Mouse (Mus musculus): Measurements from ENCODE around the gene Klk8.

Gene Klk8

DNA sequence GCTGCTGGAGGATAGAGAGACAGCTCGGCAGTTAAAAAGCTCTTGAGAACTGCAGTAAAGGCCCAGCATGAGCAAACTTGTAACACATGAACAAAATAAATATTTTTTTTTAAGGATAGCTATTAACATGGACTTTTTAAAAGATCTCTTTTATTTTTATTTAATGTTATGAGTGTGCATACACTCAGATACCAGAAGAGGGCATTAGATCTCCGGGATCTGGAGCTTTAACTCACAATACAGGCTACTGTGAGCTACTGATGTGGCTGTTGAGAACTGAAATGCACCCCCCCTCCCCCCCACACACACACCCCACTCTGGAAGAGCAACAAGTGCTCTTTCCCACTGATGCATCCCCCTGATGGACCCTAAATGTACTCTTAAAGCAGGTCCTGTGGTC is 8.1 kb upstream of the Klk8 start:
- in situ Hi-C loops (cut with MboI, MseI), result no loop called here

DNA sequence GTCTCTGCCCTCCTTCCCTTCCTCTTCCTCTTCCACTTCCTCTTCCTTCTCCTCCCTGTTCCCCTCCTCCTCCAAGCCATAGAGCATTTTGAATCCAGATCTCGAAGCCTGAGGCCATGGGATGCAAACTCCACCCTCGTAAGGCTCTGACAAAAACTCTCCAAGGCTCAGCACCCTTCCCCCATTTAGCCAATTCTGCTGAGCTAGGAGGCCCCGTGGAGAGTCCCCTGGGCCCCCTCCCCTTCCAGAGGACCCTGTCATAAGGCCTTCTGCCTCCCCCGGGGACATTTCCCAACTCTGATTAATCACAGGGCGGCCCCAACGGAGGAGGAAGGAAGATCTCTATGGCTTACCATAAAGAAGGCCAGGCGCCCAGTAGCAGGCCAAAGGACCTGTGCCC is 5.8 kb upstream of the Klk8 start, which contains the start of gene Klk9:
Klk9 (plus strand) TSS at position 301 of the 400 bp plus-strand sequence.
- in situ Hi-C loops (cut with MboI, MseI), result no loop called here

DNA sequence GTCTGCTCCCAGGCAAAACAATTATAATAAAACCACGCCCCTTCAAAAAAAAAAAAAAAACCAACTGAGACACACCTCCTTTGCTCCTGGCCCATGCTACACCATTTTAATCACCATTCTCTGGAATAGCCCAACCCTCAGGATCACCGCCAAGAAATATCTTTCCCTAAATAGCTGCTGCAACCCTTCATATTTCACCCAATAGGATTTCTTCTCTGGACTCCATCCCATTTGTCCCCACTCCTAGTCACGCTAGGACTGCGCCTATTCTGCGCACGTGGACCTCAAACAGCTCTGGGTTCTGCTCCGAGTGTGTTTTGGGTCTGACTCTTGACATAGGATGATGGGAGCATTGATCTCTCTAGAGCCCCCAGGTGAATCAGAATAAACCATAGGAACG is 1.0 kb upstream of the Klk8 start:
- in situ Hi-C loops (cut with MboI, MseI), result no loop called here

DNA sequence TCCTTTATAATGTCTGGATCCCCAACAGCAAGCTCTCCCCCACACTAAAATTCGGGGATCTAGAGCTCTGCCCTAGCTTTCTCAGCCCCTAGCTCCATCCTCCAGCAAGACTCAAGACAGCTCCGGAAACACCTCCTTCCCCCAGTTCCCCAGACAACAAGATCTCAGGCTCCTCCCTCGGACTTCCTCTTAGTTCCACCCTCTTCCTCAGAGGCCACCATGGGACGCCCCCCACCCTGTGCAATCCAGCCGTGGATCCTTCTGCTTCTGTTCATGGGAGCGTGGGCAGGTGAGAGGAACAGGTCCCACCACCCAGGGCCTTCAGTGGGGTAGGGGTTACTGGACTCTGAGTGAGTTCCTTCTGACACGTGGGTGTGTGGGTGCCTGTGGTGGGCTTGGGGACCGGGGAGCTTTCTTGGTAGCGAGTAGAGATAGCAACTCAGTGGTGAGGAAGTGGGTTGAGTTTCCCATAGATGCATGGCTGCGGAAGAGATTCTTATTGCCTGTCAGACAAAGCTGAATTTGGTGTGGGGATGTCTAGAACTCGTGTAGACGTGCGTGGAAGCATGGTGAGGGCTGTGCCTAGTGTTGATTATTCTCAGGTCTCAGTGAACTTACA is 576 bp downstream of the Klk8 start:
- in situ Hi-C loops (cut with MboI, MseI), result no loop called here

DNA sequence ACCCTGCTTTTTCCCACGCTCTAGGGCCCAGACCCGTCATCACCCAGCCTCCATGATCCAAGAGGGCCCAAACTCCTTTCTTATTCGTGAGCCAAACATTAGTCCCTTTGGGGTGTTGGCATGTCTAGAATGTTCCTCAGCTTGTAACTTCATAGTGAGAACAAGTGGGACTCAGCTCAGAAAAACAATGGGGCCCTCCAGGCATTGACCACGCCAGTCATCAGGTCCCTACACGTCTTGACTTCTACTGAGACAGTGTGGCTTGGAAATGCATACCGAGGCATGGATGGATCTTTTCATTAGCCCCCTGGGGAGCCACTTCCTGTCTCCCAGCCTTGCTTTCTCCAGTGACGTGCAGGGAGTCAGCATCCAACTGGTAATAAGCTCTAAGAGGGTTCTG is 2.5 kb downstream of the Klk8 start:
- in situ Hi-C loops (cut with MboI, MseI), result no loop called here

DNA sequence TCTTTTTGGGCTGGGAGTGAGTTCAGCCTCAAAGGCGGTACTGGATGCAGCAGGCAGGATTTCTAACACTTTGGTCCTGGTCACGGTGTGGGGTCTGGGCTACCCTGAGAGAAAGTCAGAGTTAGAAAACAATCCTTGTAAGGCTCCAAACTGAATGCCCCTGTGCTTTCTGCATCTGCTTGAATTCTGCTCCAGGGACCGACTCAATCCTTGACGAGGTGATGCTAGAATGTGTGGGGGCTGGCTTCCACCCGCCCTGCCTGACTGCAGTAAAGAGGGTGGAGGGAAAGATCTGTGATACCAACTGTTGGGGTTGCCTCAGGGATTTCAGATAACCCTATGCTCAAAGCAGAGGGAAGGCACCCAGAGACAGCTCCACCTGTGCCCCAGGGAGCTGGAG is 13.6 kb downstream of the Klk8 start, which contains the start of gene Klk7:
Klk7 (plus strand) TSS at position 301 of the 400 bp plus-strand sequence.
- in situ Hi-C loops (cut with MboI, MseI), result no loop called here

DNA sequence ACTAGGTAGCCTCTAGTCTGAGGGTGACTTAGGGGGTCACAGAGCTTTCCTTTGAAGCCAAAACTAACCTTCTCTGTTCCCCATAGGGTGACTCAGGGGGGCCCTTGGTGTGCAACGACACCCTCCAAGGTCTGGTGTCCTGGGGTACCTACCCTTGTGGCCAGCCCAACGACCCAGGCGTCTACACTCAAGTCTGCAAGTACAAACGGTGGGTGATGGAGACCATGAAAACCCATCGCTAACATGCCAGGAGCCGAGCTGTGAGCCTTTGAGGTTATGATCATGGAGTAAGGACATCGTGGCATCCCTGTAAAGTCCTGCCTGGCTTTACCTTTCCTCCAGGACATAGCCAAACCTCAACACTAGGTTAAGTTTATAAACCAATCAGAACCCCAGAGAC is 17.8 kb downstream of the Klk8 start:
- in situ Hi-C loops (cut with MboI, MseI), result no loop called here

DNA sequence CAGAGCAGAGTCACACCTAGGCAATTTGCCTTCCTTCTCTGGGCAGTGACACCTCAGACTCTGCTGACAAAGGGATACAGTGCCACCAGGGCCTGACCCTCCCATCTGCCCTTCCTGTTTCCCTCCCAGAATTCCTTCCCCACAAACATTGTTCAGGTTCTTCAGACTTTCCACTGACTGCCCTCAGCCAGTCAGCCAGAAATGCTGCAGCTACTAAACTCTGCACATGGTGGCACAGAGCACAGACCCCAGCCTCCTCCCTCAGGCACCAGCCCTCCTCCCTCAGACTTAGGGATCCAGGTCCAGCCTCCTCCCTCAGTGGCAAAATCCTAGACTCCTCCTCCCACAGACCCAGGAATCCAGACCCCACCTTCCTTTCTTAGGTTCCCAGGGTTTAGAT is 19.4 kb downstream of the Klk8 start:
- in situ Hi-C loops (cut with MboI, MseI), result no loop called here

DNA sequence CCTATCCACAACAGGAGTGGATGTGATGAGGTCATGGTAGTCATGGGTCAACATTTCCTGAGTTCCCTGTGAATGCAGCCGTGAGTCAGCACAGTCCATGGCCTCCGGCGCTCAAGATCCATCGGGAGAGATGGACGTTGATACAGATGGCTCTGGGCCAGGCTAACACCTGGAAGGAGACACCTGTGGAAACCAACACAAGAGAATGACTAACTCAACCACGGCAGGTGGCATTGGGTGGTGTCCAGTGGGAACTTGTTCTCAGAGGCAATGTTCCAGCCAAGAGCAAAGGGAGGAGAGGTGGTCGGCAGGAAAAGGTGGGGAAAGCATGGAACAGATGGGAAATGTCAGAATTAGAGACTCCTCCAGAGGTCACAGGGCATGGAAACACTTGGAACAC is 24.2 kb downstream of the Klk8 start:
- in situ Hi-C loops (cut with MboI, MseI), result no loop called here

DNA sequence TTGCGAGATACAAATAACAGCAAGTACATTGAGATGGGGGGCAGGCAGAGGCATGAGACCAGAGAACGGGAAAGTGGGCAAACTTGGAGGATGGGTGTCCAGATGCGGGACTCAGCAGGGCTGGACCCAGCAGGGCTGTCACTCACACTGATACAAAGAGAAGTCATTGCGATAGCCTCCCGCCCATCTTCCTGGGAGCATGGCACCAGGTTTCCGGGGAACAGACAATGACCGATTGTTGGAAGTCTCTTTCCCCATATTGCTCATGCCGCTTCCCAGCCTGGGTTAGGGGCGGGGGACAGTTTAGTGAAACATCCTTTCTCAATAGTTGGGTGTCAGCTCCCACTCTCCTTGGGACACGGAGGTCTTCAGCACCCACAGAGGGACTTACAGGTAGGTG is 26.8 kb downstream of the Klk8 start, which contains the start of gene Klk6:
Klk6 (plus strand) TSS at position 301 of the 400 bp plus-strand sequence.
- in situ Hi-C loops (cut with MboI, MseI), result no loop called here

DNA sequence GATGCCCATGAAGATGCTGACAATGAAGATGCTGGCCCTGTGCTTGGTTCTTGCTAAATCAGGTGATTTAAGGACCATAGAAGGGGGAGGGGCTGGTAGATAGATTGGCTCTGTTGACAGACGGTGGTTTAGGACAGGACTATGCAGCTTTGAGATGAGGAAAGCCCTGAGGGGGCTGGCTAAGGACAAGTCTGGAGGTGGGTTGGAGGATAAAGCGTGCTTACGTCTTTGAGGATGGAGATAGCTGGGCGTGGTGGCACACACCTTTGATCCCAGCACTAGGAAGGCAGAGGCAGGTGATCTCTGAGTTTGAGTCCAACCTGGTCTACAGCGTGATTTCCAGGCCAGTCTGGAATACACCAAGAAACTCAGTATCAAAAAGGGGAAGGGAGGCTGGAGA is 28.7 kb downstream of the Klk8 start:
- in situ Hi-C loops (cut with MboI, MseI), result no loop called here

DNA sequence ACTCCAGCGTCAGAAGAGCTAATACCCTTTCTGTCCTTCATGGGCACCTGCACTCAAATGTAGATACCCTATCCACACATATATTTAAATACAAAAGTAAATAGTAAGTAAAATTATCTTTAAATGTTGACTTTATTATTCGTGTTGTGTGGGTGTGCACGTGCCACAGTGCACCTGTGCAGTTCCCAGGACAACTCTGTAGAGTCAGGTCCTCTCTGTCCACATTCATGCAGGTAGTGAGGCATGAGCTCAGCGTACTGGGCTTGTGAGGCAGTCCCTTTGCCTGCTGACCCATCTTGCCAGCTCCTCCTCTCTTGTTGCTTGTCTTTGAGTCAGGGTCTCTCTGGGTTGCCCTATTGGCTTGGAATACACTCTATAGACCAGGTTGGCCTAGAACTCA is 30.3 kb downstream of the Klk8 start:
- in situ Hi-C loops (cut with MboI, MseI), result no loop called here

DNA sequence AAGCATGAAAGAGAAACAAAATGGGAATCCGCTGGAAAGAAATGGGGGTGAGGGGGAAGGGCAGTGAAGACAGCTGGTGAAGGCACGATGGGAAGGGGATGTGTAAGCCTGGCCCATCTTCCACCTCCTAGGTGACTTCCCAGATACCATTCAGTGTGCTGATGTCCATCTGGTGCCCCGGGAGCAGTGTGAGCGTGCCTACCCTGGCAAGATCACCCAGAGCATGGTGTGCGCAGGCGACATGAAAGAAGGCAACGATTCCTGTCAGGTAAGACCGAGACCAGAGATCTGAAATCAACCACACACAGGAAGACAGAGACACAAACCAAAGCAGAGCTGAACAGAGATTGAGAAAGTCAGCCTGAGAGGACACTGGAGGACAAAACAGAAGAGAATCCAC is 31.6 kb downstream of the Klk8 start:
- in situ Hi-C loops (cut with MboI, MseI), result no loop called here

DNA sequence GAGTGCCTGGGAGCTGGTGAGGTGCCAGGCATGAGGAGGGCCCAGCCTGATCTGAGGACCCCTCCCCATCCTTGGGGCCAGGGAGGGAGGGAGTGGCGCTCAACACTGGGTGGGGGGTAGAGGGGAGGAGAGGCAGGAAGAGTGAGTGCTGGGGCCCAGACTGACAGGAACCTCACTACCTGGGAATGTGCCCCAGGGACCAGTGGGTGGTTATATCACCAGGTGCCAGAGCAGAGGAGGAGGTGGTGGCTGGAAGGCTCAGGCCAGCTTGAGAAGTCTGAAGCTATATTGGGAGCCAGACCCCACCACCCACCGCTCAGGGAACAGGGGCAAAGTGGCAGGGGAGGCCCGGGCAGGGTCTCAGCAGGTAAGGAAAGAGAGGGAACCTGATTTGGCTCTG is 44.3 kb downstream of the Klk8 start, which contains the start of gene Klk5:
Klk5 (plus strand) TSS at position 271 of the 400 bp plus-strand sequence.
- in situ Hi-C loops (cut with MboI, MseI), result no loop called here

DNA sequence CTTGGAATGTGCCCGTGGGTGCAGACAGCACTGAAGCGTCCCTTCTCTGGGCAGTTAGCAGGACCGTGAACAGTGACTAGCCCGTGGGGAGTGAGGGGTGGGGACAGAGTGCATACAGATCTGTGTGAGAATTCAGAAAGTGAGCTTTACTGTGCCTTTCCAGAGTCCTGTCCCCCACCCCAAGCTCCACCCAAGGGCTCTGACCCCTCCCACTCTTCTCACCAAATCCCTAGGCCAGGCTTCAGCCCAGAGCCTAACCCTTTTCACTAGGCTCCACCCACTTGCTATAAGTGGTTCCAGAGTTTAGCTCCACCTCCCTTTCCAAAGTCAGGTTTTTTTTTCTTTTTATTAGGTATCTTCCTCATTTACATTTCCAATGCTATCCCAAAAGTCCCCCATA is 46.4 kb downstream of the Klk8 start:
- in situ Hi-C loops (cut with MboI, MseI), result no loop called here

DNA sequence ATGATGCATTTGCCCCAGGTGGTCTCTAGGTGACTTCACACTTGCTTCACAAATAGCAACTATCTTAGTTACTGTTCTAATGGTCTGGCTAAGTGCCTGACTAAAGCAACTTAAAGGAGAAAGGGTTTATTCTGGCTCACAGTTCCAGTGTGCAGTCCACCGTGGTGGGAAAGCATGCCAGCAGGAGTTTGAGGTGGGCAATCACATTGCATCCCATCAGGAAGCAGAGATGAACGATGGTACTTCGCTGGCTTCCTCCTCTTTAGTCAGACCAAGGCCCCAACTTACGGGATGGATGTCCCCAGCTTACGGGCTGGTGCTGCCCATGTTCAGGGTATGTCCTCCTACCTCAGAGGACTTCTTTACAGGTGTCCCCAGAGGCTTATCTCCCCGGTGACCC is 54.2 kb downstream of the Klk8 start:
- in situ Hi-C loops (cut with MboI, MseI), result no loop called here

Measured in regulatory T cell (primary cell).